Mouse (Mus musculus) ZHBTc4 (cell line): ENCODE results near the gene Sptlc2.
"Not testable (repeated sequence)": the region's sequence is repeated elsewhere in the genome, so short reads cannot be mapped to it uniquely, and the experiment has no call there.

Experiments
- DNase-seq: peaks from one replicate; pipeline ENCODE4 v3.0.0-alpha.2; 2011; ENCODE audit warnings: low read depth, low spot score

Gene Sptlc2

GRCm38 (mm10) chr12:87279350-87279749, 108.8 kb downstream of the Sptlc2 start:
- peak; percentile 69 for DNase-seq

GRCm38 (mm10) chr12:87278118-87278730, 109.9 kb downstream of the Sptlc2 start:
- peak; percentile 67 for DNase-seq

GRCm38 (mm10) chr12:87277251-87277650, 110.9 kb downstream of the Sptlc2 start:
- DNase-seq: not testable (repeated sequence)

GRCm38 (mm10) chr12:87274853-87275831, 113.0 kb downstream of the Sptlc2 start:
- no peak for DNase-seq

GRCm38 (mm10) chr12:87267682-87268081, 120.5 kb downstream of the Sptlc2 start:
- DNase-seq: peak; percentile 75

GRCm38 (mm10) chr12:87266827-87267603, 121.1 kb downstream of the Sptlc2 start:
- DNase-seq: peak; percentile 75

- DNase-seq: peak; percentile 97
These were observed 121.9 kb downstream of the Sptlc2 start, which contains the start of the genes Vipas39 and Ahsa1 for GRCm38 (mm10) chr12:87266108-87266826. Gene Vipas39 (minus strand): TSS chr12:87266256. Gene Ahsa1 (plus strand): TSS chr12:87266479.

- no peak for DNase-seq
These were observed 122.7 kb downstream of the Sptlc2 start for GRCm38 (mm10) chr12:87265444-87265843.

- DNase-seq: no peak
These were observed 127.6 kb downstream of the Sptlc2 start for GRCm38 (mm10) chr12:87260562-87260961.

GRCm38 (mm10) chr12:87256629-87257028, 131.5 kb downstream of the Sptlc2 start:
- no peak for DNase-seq
